Mouse (Mus musculus) ZHBTc4 (cell line): ENCODE measurements at regions not wholly inside any gene's neighbourhood (a gene's known extent, or its start where the extent isn't known, plus 50 kb on each side); places are given as distances from the start of the nearest gene placed in this dataset.

Source experiments
- DNase-seq: peaks from one replicate; pipeline ENCODE4 v3.0.0-alpha.2; 2011; ENCODE audit warnings: low read depth, low spot score

GRCm38 (mm10) chr5:139598715-139599114, 55.4 kb downstream of the Uncx start:
- no peak for DNase-seq

GRCm38 (mm10) chr5:139599191-139599937, 56.1 kb downstream of the Uncx start:
- peak; percentile 45 for DNase-seq

GRCm38 (mm10) chr5:139600213-139600612, 56.9 kb downstream of the Uncx start:
- DNase-seq: peak; percentile 21

- no peak for DNase-seq
Observed at GRCm38 (mm10) chr5:139602860-139603259, 59.6 kb downstream of the Uncx start.

- DNase-seq: no peak
Observed at GRCm38 (mm10) chr5:139603535-139603934, 60.2 kb downstream of the Uncx start.

- no peak for DNase-seq
Observed at GRCm38 (mm10) chr5:139604327-139604726, 61.0 kb downstream of the Uncx start.

- no peak for DNase-seq
Observed at GRCm38 (mm10) chr5:139610610-139611520, 67.6 kb downstream of the Uncx start.

GRCm38 (mm10) chr5:139612224-139612623, 68.9 kb downstream of the Uncx start:
- DNase-seq: no peak

GRCm38 (mm10) chr5:139612676-139613075, 69.4 kb downstream of the Uncx start:
- no peak for DNase-seq

- DNase-seq: no peak
Observed at GRCm38 (mm10) chr5:139613601-139614000, 70.3 kb downstream of the Uncx start.

- DNase-seq: no peak
Observed at GRCm38 (mm10) chr5:139619301-139620161, 76.2 kb downstream of the Uncx start.

GRCm38 (mm10) chr5:139625871-139626460, 82.7 kb downstream of the Uncx start:
- no peak for DNase-seq

- no peak for DNase-seq
Observed at GRCm38 (mm10) chr5:139627552-139627951, 84.3 kb downstream of the Uncx start.

GRCm38 (mm10) chr5:139637028-139637427, 93.7 kb downstream of the Uncx start:
- DNase-seq: no peak

GRCm38 (mm10) chr5:139640652-139641612, 95.2 kb downstream of the Micall2 start:
- DNase-seq: no peak

- no peak for DNase-seq
Observed at GRCm38 (mm10) chr5:139644816-139645215, 91.3 kb downstream of the Micall2 start.

GRCm38 (mm10) chr5:139651041-139651440, 85.1 kb downstream of the Micall2 start:
- DNase-seq: no peak
